Mouse (Mus musculus): ENCODE measurements around the gene Zfp385b. TPM values are rescaled to one million over a fixed set of nuclear protein-coding genes. Genes with fewer than 3 reads are reported as not detected.

The Zfp385b gene
- polyA plus RNA-seq, 1 experiment from 2014 or later = 6.1 TPM

GRCm38 (mm10) chr2:77610303-77610991, 209.0 kb downstream of the Zfp385b start:
- no peaks in the 10 kb centered on the region for H3K9me3 ChIP-seq
- no peak overlapping the region for H3K4me2 ChIP-seq (replicated peaks)
- no peak for ATAC-seq
- 83% methylated on average over 7 of the region's 7 CpGs for WGBS
- no peaks in the 10 kb centered on the region for H3K27me3 ChIP-seq
- no peak overlapping the region for H3K9ac ChIP-seq (replicated peaks)
- H3K4me1 ChIP-seq (replicated peaks) = 0 out of 2 replicates have a peak, but pooled peaks cover 4% of the 10 kb centered on the region
- no peak overlapping the region for H3K27ac ChIP-seq
- no peaks in the 10 kb centered on the region for H3K36me3 ChIP-seq
- no peak overlapping the region for H3K4me3 ChIP-seq (replicated peaks)

GRCm38 (mm10) chr2:77609452-77609851, 210.0 kb downstream of the Zfp385b start:
- H3K4me2 ChIP-seq (replicated peaks) = no peak overlapping the region
- ATAC-seq = no peak
- 88% methylated on average over 5 of the region's 5 CpGs for WGBS
- no peaks in the 10 kb centered on the region for H3K27me3 ChIP-seq
- H3K4me1 ChIP-seq (replicated peaks) = no peaks in the 10 kb centered on the region
- no peaks in the 10 kb centered on the region for H3K9me3 ChIP-seq
- H3K27ac ChIP-seq = no peak overlapping the region
- no peaks in the 10 kb centered on the region for H3K36me3 ChIP-seq
- H3K9ac ChIP-seq (replicated peaks) = no peak overlapping the region
- no peak overlapping the region for H3K4me3 ChIP-seq (replicated peaks)

- H3K4me3 ChIP-seq (replicated peaks) = no peak overlapping the region
- no peak overlapping the region for H3K9ac ChIP-seq (replicated peaks)
- H3K27ac ChIP-seq = no peak overlapping the region
- H3K4me1 ChIP-seq (replicated peaks) = no peaks in the 10 kb centered on the region
- no peaks in the 10 kb centered on the region for H3K9me3 ChIP-seq
- no peak overlapping the region for H3K4me2 ChIP-seq (replicated peaks)
- ATAC-seq = no peak
- no peaks in the 10 kb centered on the region for H3K36me3 ChIP-seq
- H3K27me3 ChIP-seq = no peaks in the 10 kb centered on the region
- WGBS = 80% methylated on average over 4 of the region's 4 CpGs
These were observed 210.8 kb downstream of the Zfp385b start for GRCm38 (mm10) chr2:77608666-77609065.

- no peaks in the 10 kb centered on the region; the same call in 1 of the 2 replicates for H3K4me1 ChIP-seq (replicated peaks)
- 92% methylated on average over 7 of the region's 7 CpGs for WGBS
These were observed 226.0 kb downstream of the Zfp385b start for GRCm38 (mm10) chr2:77593461-77593860.

GRCm38 (mm10) chr2:77592525-77592924, 226.9 kb downstream of the Zfp385b start:
- H3K9ac ChIP-seq (replicated peaks) = no peak overlapping the region
- H3K27me3 ChIP-seq = no peaks in the 10 kb centered on the region
- H3K4me2 ChIP-seq (replicated peaks) = no peak overlapping the region
- peak; percentile 62 for ATAC-seq
- H3K4me1 ChIP-seq (replicated peaks) = no peaks in the 10 kb centered on the region; the same call in 1 of the 2 replicates
- H3K27ac ChIP-seq = no peak overlapping the region
- no peak overlapping the region for H3K4me3 ChIP-seq (replicated peaks)
- 76% methylated on average over 6 of the region's 6 CpGs for WGBS
- no peaks in the 10 kb centered on the region for H3K36me3 ChIP-seq
- H3K9me3 ChIP-seq = no peaks in the 10 kb centered on the region

More at GRCm38 (mm10) chr2:77593461-77593860, 226.0 kb downstream of the Zfp385b start:
- Histone ChIP-seq H3K4me2 (replicated peaks) (no peak overlapping the region), H3K27me3 (no peaks in the 10 kb centered on the region), H3K9me3 (no peaks in the 10 kb centered on the region), H3K4me3 (replicated peaks) (no peak overlapping the region), H3K27ac (no peak overlapping the region), H3K9ac (replicated peaks) (no peak overlapping the region), H3K36me3 (no peaks in the 10 kb centered on the region)
- no peak for ATAC-seq

- Histone ChIP-seq H3K9ac (replicated peaks) (no peak overlapping the region), H3K27ac (no peak overlapping the region), H3K27me3 (no peaks in the 10 kb centered on the region), H3K9me3 (peaks cover 8% of the 10 kb centered on the region; the same call in 1 of the 2 replicates), H3K36me3 (no peaks in the 10 kb centered on the region), H3K4me3 (replicated peaks) (no peak overlapping the region), H3K4me1 (replicated peaks) (no peaks in the 10 kb centered on the region; the same call in 1 of the 2 replicates), H3K4me2 (replicated peaks) (no peak overlapping the region)
- WGBS = 84% methylated on average over 12 of the region's 12 CpGs
- 0 out of 2 replicates have a peak, but pooled peaks have one; percentile 62 for ATAC-seq
These were observed 230.1 kb downstream of the Zfp385b start for GRCm38 (mm10) chr2:77589205-77589901.

GRCm38 (mm10) chr2:77587387-77587786, 232.1 kb downstream of the Zfp385b start:
- no peak overlapping the region for H3K27ac ChIP-seq
- H3K36me3 ChIP-seq = no peaks in the 10 kb centered on the region
- H3K4me1 ChIP-seq (replicated peaks) = no peaks in the 10 kb centered on the region
- peaks cover 8% of the 10 kb centered on the region; the same call in 1 of the 2 replicates for H3K9me3 ChIP-seq
- H3K4me3 ChIP-seq (replicated peaks) = no peak overlapping the region
- H3K9ac ChIP-seq (replicated peaks) = no peak overlapping the region
- no peaks in the 10 kb centered on the region for H3K27me3 ChIP-seq
- WGBS = 85% methylated on average over 4 of the region's 4 CpGs
- ATAC-seq = no peak
- no peak overlapping the region for H3K4me2 ChIP-seq (replicated peaks)

GRCm38 (mm10) chr2:77586581-77587360, 232.7 kb downstream of the Zfp385b start:
- Histone ChIP-seq H3K36me3 (no peaks in the 10 kb centered on the region), H3K4me3 (replicated peaks) (no peak overlapping the region), H3K9me3 (peaks cover 8% of the 10 kb centered on the region; the same call in 1 of the 2 replicates), H3K4me1 (replicated peaks) (no peaks in the 10 kb centered on the region), H3K27ac (no peak overlapping the region), H3K4me2 (replicated peaks) (no peak overlapping the region), H3K9ac (replicated peaks) (no peak overlapping the region), H3K27me3 (no peaks in the 10 kb centered on the region)
- 82% methylated on average over 4 of the region's 4 CpGs for WGBS
- no peak for ATAC-seq

- Histone ChIP-seq H3K4me2 (replicated peaks) (no peak overlapping the region), H3K27ac (no peak overlapping the region), H3K27me3 (no peaks in the 10 kb centered on the region), H3K4me1 (replicated peaks) (no peaks in the 10 kb centered on the region), H3K9me3 (peaks cover 8% of the 10 kb centered on the region; the same call in 1 of the 2 replicates), H3K4me3 (replicated peaks) (no peak overlapping the region), H3K9ac (replicated peaks) (no peak overlapping the region), H3K36me3 (no peaks in the 10 kb centered on the region)
- WGBS = 80% methylated on average over 1 of the region's 1 CpGs
- ATAC-seq = no peak
These were observed 235.9 kb downstream of the Zfp385b start for GRCm38 (mm10) chr2:77583586-77583985.

- Histone ChIP-seq H3K4me3 (replicated peaks) (no peak overlapping the region), H3K36me3 (no peaks in the 10 kb centered on the region)
- no peak for ATAC-seq
These were observed 242.9 kb downstream of the Zfp385b start for GRCm38 (mm10) chr2:77576571-77576970.

GRCm38 (mm10) chr2:77567528-77568435, 251.7 kb downstream of the Zfp385b start:
- H3K4me2 ChIP-seq (replicated peaks) = no peak overlapping the region
- H3K36me3 ChIP-seq = no peaks in the 10 kb centered on the region
- H3K9me3 ChIP-seq = no peaks in the 10 kb centered on the region
- H3K27ac ChIP-seq = no peak overlapping the region
- H3K4me3 ChIP-seq (replicated peaks) = no peak overlapping the region
- H3K9ac ChIP-seq (replicated peaks) = no peak overlapping the region
- H3K27me3 ChIP-seq = no peaks in the 10 kb centered on the region
- no peak for ATAC-seq
- WGBS = 86% methylated on average over 15 of the region's 15 CpGs
- no peaks in the 10 kb centered on the region for H3K4me1 ChIP-seq (replicated peaks)

More at GRCm38 (mm10) chr2:77576571-77576970, 242.9 kb downstream of the Zfp385b start:
- H3K27ac ChIP-seq = no peak overlapping the region
- no peaks in the 10 kb centered on the region for H3K4me1 ChIP-seq (replicated peaks)
- no peaks in the 10 kb centered on the region for H3K27me3 ChIP-seq
- no peak overlapping the region for H3K4me2 ChIP-seq (replicated peaks)
- no peak overlapping the region for H3K9ac ChIP-seq (replicated peaks)
- H3K9me3 ChIP-seq = no peaks in the 10 kb centered on the region
- WGBS = 89% methylated on average over 1 of the region's 1 CpGs
